Mouse (Mus musculus) lung, postnatal 0 days (tissue): ENCODE measurements around the gene Tmbim6.

ENCODE experiments used
- CTCF ChIP-seq: IDR thresholded peaks from 2 replicates; pipeline ENCODE4 v1.5.1; 2016; ENCODE audit warnings: antibody characterized with exemption, mild to moderate bottlenecking
- EP300 ChIP-seq: IDR thresholded peaks from 2 replicates; pipeline ENCODE4 v1.6.1; 2016; ENCODE audit warnings: antibody characterized with exemption, mild to moderate bottlenecking, control low read depth

GRCm38 (mm10) chr15:99420101-99420500 is 27.4 kb downstream of the Tmbim6 start:
- TF ChIP-seq CTCF (peak; percentile 26; the same call in 1 of the 2 replicates), EP300 (no peak)
